Mouse (Mus musculus) megakaryocyte, embryonic 14.5 days (primary cell): Measurements from ENCODE around the gene Trmt10c.
"Not testable (repeated sequence)": the region's sequence is repeated elsewhere in the genome, so short reads cannot be mapped to it uniquely, and the experiment has no call there.

Experiments used
- FLI1 ChIP-seq: IDR thresholded peaks from 2 replicates; pipeline ENCODE4 v1.6.1; 2012; ENCODE audit warnings: low read length, inconsistent platforms, mixed read lengths
- GATA1 ChIP-seq: IDR thresholded peaks from 3 replicates; pipeline ENCODE4 v1.6.1; 2012; ENCODE audit warnings: mixed read lengths, low read length, inconsistent platforms, borderline replicate concordance

DNA sequence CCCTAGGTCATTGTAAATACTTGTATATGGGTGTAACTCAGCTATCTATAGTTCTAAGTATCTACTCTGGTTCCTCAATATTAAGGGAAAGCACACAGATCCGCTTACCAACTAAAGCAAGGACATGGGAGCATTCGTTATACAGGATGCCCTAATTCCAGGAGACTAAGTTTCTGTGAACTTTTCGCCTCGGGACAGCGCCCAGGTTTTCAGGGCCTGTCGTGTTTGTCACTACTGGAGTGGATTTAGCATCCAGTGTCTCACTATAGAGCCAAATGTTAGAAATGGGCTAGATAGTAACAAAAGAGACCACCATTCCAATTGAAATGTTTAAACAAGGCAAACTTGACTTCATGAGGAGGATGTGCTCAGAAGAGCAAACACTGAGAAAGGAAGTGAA is 35.5 kb upstream of the Trmt10c start:
- TF ChIP-seq GATA1, FLI1: not testable (repeated sequence)
